Mouse (Mus musculus): ENCODE data around the gene Lpp. TPM values are rescaled to one million over a fixed set of nuclear protein-coding genes. Genes with fewer than 3 reads are reported as not detected.

The Lpp gene
- polyA plus RNA-seq, 1 experiment from 2014 or later = 42.6 TPM

GRCm38 (mm10) chr16:24740714-24741113 is 347.4 kb downstream of the Lpp start:
- Histone ChIP-seq H3K4me1 (ENCODE audit: control insufficient read depth, insufficient read depth, low read length) (peaks cover 10% of the 10 kb centered on the region), H3K27me3 (ENCODE audit: control insufficient read depth, insufficient read depth, low read length) (no peaks in the 10 kb centered on the region), H3K36me3 (ENCODE audit: control insufficient read depth, insufficient read depth) (no peaks in the 10 kb centered on the region), H3K27ac (ENCODE audit: low read length) (no peak overlapping the region), H3K9me3 (replicated peaks; ENCODE audit: control insufficient read depth, low read length) (no peaks in the 10 kb centered on the region), H3K9ac (ENCODE audit: low read length) (no peak overlapping the region), H3K4me2 (ENCODE audit: low read depth, low read length) (no peak overlapping the region), H3K4me3 (ENCODE audit: low read length) (no peak overlapping the region)
- ATAC-seq (replicated peaks; ENCODE audit: extremely low read depth, insufficient read depth, low FRiP score) = no peak
- 89% methylated on average over 4 of the region's 4 CpGs for WGBS

DNA sequence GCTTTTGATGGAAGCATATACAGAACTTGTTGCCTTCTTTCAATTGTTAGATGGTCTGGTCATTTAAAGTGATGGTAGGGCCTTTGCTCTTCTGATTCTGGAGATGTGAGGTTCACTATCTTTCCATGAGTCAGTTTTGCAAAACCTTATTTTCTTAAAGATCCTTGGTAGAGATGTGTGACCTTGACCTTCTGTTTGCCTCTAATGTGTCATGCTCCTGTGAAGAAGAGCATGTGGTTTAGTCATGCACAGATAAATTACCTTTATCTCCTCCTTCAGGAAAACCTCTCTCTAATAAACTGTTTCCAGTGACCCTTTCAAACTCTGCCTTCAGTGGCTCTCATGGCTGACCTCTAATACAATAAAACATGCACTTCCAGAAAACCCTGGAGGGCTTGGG is 356.5 kb downstream of the Lpp start:
- H3K36me3 ChIP-seq (ENCODE audit: control insufficient read depth, insufficient read depth) = no peaks in the 10 kb centered on the region
- no peaks in the 10 kb centered on the region for H3K4me1 ChIP-seq (ENCODE audit: control insufficient read depth, insufficient read depth, low read length)
- H3K4me3 ChIP-seq (ENCODE audit: low read length) = no peak overlapping the region
- no peak overlapping the region for H3K27ac ChIP-seq (ENCODE audit: low read length)
- H3K4me2 ChIP-seq (ENCODE audit: low read depth, low read length) = no peak overlapping the region
- no peak for ATAC-seq (replicated peaks; ENCODE audit: extremely low read depth, insufficient read depth, low FRiP score)
- no peaks in the 10 kb centered on the region for H3K27me3 ChIP-seq (ENCODE audit: control insufficient read depth, insufficient read depth, low read length)
- no peaks in the 10 kb centered on the region for H3K9me3 ChIP-seq (replicated peaks; ENCODE audit: control insufficient read depth, low read length)
- no peak overlapping the region for H3K9ac ChIP-seq (ENCODE audit: low read length)

GRCm38 (mm10) chr16:24756141-24756540 is 362.8 kb downstream of the Lpp start:
- no peak overlapping the region for H3K4me2 ChIP-seq (ENCODE audit: low read depth, low read length)
- no peak for ATAC-seq (replicated peaks; ENCODE audit: extremely low read depth, insufficient read depth, low FRiP score)
- H3K36me3 ChIP-seq (ENCODE audit: control insufficient read depth, insufficient read depth) = no peaks in the 10 kb centered on the region
- no peaks in the 10 kb centered on the region for H3K9me3 ChIP-seq (replicated peaks; ENCODE audit: control insufficient read depth, low read length)
- H3K27ac ChIP-seq (ENCODE audit: low read length) = no peak overlapping the region
- H3K4me1 ChIP-seq (ENCODE audit: control insufficient read depth, insufficient read depth, low read length) = no peaks in the 10 kb centered on the region
- no peak overlapping the region for H3K9ac ChIP-seq (ENCODE audit: low read length)
- H3K27me3 ChIP-seq (ENCODE audit: control insufficient read depth, insufficient read depth, low read length) = no peaks in the 10 kb centered on the region
- no peak overlapping the region for H3K4me3 ChIP-seq (ENCODE audit: low read length)
- WGBS = 83% methylated on average over 9 of the region's 9 CpGs

GRCm38 (mm10) chr16:24766051-24766450 is 372.7 kb downstream of the Lpp start:
- H3K9me3 ChIP-seq (replicated peaks; ENCODE audit: control insufficient read depth, low read length) = no peaks in the 10 kb centered on the region
- H3K36me3 ChIP-seq (ENCODE audit: control insufficient read depth, insufficient read depth) = peaks cover 14% of the 10 kb centered on the region
- H3K4me2 ChIP-seq (ENCODE audit: low read depth, low read length) = no peak overlapping the region
- H3K4me1 ChIP-seq (ENCODE audit: control insufficient read depth, insufficient read depth, low read length) = 0 out of 2 replicates have a peak, but pooled peaks cover 4% of the 10 kb centered on the region
- H3K27ac ChIP-seq (ENCODE audit: low read length) = no peak overlapping the region
- no peaks in the 10 kb centered on the region for H3K27me3 ChIP-seq (ENCODE audit: control insufficient read depth, insufficient read depth, low read length)
- no peak for ATAC-seq (replicated peaks; ENCODE audit: extremely low read depth, insufficient read depth, low FRiP score)
- H3K9ac ChIP-seq (ENCODE audit: low read length) = no peak overlapping the region
- H3K4me3 ChIP-seq (ENCODE audit: low read length) = no peak overlapping the region
- whole genome bisulfite sequencing = 76% methylated on average over 3 of the region's 3 CpGs

- Histone ChIP-seq H3K27ac (ENCODE audit: low read length) (no peak overlapping the region), H3K4me1 (ENCODE audit: control insufficient read depth, insufficient read depth, low read length) (0 out of 2 replicates have a peak, but pooled peaks cover 4% of the 10 kb centered on the region), H3K4me2 (ENCODE audit: low read depth, low read length) (no peak overlapping the region), H3K4me3 (ENCODE audit: low read length) (no peak overlapping the region), H3K27me3 (ENCODE audit: control insufficient read depth, insufficient read depth, low read length) (no peaks in the 10 kb centered on the region), H3K36me3 (ENCODE audit: control insufficient read depth, insufficient read depth) (peaks cover 13% of the 10 kb centered on the region), H3K9me3 (replicated peaks; ENCODE audit: control insufficient read depth, low read length) (no peaks in the 10 kb centered on the region), H3K9ac (ENCODE audit: low read length) (no peak overlapping the region)
- ATAC-seq (replicated peaks; ENCODE audit: extremely low read depth, insufficient read depth, low FRiP score) = no peak
- 81% methylated on average over 2 of the region's 2 CpGs for WGBS
These were observed 373.3 kb downstream of the Lpp start for GRCm38 (mm10) chr16:24766596-24766995.

- Histone ChIP-seq H3K4me3 (ENCODE audit: low read length) (no peak overlapping the region), H3K27me3 (ENCODE audit: control insufficient read depth, insufficient read depth, low read length) (no peaks in the 10 kb centered on the region), H3K4me1 (ENCODE audit: control insufficient read depth, insufficient read depth, low read length) (peaks cover 6% of the 10 kb centered on the region; the same call in 1 of the 2 replicates), H3K9me3 (replicated peaks; ENCODE audit: control insufficient read depth, low read length) (no peaks in the 10 kb centered on the region), H3K27ac (ENCODE audit: low read length) (no peak overlapping the region), H3K4me2 (ENCODE audit: low read depth, low read length) (no peak overlapping the region), H3K36me3 (ENCODE audit: control insufficient read depth, insufficient read depth) (no peaks in the 10 kb centered on the region), H3K9ac (ENCODE audit: low read length) (no peak overlapping the region)
- ATAC-seq (replicated peaks; ENCODE audit: extremely low read depth, insufficient read depth, low FRiP score) = no peak
- 68% methylated on average over 2 of the region's 2 CpGs for WGBS
These were observed 383.7 kb downstream of the Lpp start for GRCm38 (mm10) chr16:24777053-24777452.

GRCm38 (mm10) chr16:24778432-24779274 is 385.3 kb downstream of the Lpp start:
- no peaks in the 10 kb centered on the region for H3K36me3 ChIP-seq (ENCODE audit: control insufficient read depth, insufficient read depth)
- no peak overlapping the region for H3K9ac ChIP-seq (ENCODE audit: low read length)
- no peaks in the 10 kb centered on the region for H3K27me3 ChIP-seq (ENCODE audit: control insufficient read depth, insufficient read depth, low read length)
- H3K4me1 ChIP-seq (ENCODE audit: control insufficient read depth, insufficient read depth, low read length) = peaks cover 6% of the 10 kb centered on the region; the same call in 1 of the 2 replicates
- 75% methylated on average over 8 of the region's 8 CpGs for WGBS
- H3K27ac ChIP-seq (ENCODE audit: low read length) = no peak overlapping the region
- H3K4me2 ChIP-seq (ENCODE audit: low read depth, low read length) = no peak overlapping the region
- no peak for ATAC-seq (replicated peaks; ENCODE audit: extremely low read depth, insufficient read depth, low FRiP score)
- no peak overlapping the region for H3K4me3 ChIP-seq (ENCODE audit: low read length)
- H3K9me3 ChIP-seq (replicated peaks; ENCODE audit: control insufficient read depth, low read length) = no peaks in the 10 kb centered on the region

DNA sequence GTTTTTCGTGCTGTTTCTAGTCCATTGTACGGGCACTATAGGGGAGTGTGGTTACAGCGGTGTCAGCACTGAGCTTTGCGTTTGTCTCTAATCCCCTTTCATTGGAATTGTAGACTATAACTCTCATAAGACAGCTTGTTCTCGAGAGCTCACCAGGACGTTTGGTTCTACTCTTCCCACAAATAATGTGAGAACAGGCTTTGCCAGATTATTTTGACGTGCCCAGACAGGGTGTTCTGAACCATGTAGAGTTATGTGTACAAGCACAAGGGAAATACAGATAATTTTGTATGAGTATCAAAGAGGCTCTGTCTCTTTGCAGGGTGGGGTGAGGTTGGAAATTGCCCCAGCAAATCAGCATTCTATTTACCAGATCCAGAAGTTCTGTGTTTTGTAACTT is 387.2 kb downstream of the Lpp start:
- no peak for ATAC-seq (replicated peaks; ENCODE audit: extremely low read depth, insufficient read depth, low FRiP score)
- WGBS = 78% methylated on average over 7 of the region's 7 CpGs
- no peak overlapping the region for H3K4me2 ChIP-seq (ENCODE audit: low read depth, low read length)
- H3K4me3 ChIP-seq (ENCODE audit: low read length) = no peak overlapping the region
- H3K36me3 ChIP-seq (ENCODE audit: control insufficient read depth, insufficient read depth) = no peaks in the 10 kb centered on the region
- no peak overlapping the region for H3K9ac ChIP-seq (ENCODE audit: low read length)
- H3K9me3 ChIP-seq (replicated peaks; ENCODE audit: control insufficient read depth, low read length) = no peaks in the 10 kb centered on the region
- peaks cover 6% of the 10 kb centered on the region; the same call in 1 of the 2 replicates for H3K4me1 ChIP-seq (ENCODE audit: control insufficient read depth, insufficient read depth, low read length)
- no peak overlapping the region for H3K27ac ChIP-seq (ENCODE audit: low read length)
- no peaks in the 10 kb centered on the region for H3K27me3 ChIP-seq (ENCODE audit: control insufficient read depth, insufficient read depth, low read length)

DNA sequence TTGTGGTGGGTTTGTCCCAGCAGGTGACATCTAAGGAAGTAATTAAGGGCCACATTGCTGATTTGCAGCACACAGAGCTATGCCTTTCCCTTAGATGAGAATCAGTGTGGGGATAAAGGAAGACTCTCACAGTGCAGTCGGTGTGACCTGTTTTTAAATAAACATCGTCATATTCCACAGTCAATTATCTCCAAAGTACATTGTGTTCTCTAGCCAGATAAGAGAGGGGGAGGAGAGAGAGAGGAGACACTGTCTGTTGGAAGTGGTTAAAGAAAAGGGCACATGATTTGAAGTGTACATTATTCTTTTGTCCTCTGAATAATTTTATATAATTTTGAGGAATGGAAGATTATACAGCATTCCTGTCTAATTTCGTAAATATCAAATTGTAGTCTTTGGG is 388.6 kb downstream of the Lpp start:
- 57% methylated on average over 3 of the region's 3 CpGs for WGBS
- Histone ChIP-seq H3K27ac (ENCODE audit: low read length) (no peak overlapping the region), H3K4me3 (ENCODE audit: low read length) (no peak overlapping the region), H3K9ac (ENCODE audit: low read length) (no peak overlapping the region), H3K4me2 (ENCODE audit: low read depth, low read length) (no peak overlapping the region), H3K4me1 (ENCODE audit: control insufficient read depth, insufficient read depth, low read length) (peaks cover 6% of the 10 kb centered on the region; the same call in 1 of the 2 replicates), H3K9me3 (replicated peaks; ENCODE audit: control insufficient read depth, low read length) (no peaks in the 10 kb centered on the region), H3K36me3 (ENCODE audit: control insufficient read depth, insufficient read depth) (no peaks in the 10 kb centered on the region), H3K27me3 (ENCODE audit: control insufficient read depth, insufficient read depth, low read length) (no peaks in the 10 kb centered on the region)
- no peak for ATAC-seq (replicated peaks; ENCODE audit: extremely low read depth, insufficient read depth, low FRiP score)
